Mouse (Mus musculus) left cerebral cortex, postnatal 4 days (tissue): ENCODE data around the gene E4f1. TPM values are rescaled to one million over a fixed set of nuclear protein-coding genes. Genes with fewer than 3 reads are reported as not detected.
A peak's percentile ranks its signal among the peaks of the same experiment; 100 is the strongest.
"Not testable (repeated sequence)": the region's sequence is repeated elsewhere in the genome, so short reads cannot be mapped to it uniquely, and the experiment has no call there.

Experiments
- DNase-seq: peaks from one replicate; pipeline ENCODE4 v3.0.0-alpha.2; 2022
- intact Hi-C: fragments of 180-260 bp; cut with DNase I; formaldehyde crosslinking; loops from one replicate; pipeline ENCODE4 v1.15.1; 2025
- total RNA-seq, 2 experiments: library from RNA; stranded (reverse); gene quantifications; 2 replicates each; pipeline ENCODE4 v1.2.3; 2021

Gene E4f1
- total RNA-seq, 2 experiments from 2014 or later: 39.0 to 41.7 TPM

- no peak for DNase-seq
- intact Hi-C loops: no loop called here
Observed at GRCm38 (mm10) chr17:24462932-24463331, 7.2 kb downstream of the E4f1 start.

GRCm38 (mm10) chr17:24461580-24461979, 8.5 kb downstream of the E4f1 start:
- intact Hi-C loops: no loop called here
- no peak for DNase-seq

- DNase-seq, intact Hi-C loops: not testable (repeated sequence)
Observed at GRCm38 (mm10) chr17:24455523-24456206, 14.4 kb downstream of the E4f1 start.

DNA sequence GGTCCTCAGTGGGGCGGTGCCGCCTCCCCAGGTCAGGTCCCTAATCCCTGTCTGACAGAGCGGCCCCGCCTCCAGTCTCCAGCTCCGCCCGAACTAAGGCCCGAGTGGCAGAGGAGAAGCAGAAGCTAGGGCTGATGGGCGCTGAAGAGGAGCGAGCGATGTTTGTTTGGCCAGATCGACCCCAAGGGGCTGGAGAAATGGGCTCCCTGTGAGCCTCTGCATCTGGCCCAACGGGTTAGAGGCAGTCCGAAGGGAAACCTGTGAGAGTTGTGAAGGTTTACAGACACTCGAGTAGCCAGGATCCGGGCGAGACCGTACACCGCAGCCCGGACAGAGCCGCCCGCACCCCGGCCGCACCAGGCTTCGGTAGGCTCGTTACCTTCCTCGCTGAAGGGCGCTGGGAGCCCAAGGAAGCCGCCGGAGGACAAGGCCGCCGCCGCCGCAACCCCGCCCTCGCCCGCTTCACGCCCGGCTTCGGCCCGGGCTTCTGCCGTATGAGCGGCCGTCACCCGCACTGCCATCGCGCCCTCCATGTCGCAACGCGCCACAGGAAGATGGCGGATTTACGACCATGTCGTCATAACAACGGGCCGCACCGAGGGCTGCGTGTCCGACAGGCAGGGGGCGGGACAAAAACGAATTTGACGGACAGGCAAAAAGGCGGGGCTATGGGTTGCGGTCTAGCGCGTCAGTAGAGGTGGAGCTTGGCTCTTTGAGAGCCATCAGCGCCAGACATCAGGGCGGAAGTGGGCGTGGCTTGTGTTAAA, 15.2 kb downstream of the E4f1 start:
- intact Hi-C loops: no loop called here
- peak; percentile 99 for DNase-seq

GRCm38 (mm10) chr17:24454218-24454755, 15.8 kb downstream of the E4f1 start:
- DNase-seq: no peak

DNA sequence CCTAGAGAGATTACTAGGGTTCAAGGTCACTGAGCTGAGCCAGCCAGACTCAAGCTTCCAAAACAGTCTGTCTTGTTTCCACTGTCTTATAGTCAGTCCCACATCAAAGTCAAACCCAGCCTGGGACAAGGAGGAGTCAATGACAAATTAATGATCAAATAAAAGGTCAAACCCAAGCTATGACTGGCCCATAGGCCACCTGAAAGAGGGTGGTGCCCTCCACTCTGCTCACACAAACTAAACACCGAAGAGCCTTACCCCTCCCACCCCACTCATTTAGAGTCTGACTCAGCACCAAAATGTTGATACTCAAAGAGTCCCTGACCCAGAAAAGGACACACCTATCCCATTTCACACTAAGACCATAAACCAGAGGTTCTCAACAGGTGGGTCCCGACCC, 16.7 kb downstream of the E4f1 start:
- DNase-seq: no peak
- intact Hi-C loops: no loop called here

More at GRCm38 (mm10) chr17:24454218-24454755, 15.8 kb downstream of the E4f1 start:
- intact Hi-C loops: no loop called here

- intact Hi-C loops: no loop called here
- no peak for DNase-seq
Observed at GRCm38 (mm10) chr17:24451220-24451619, 18.9 kb downstream of the E4f1 start.

GRCm38 (mm10) chr17:24449507-24449906, 20.6 kb downstream of the E4f1 start:
- no peak for DNase-seq
- intact Hi-C loops: no loop called here

- intact Hi-C loops: no loop called here
- DNase-seq: no peak
Observed at GRCm38 (mm10) chr17:24446590-24446989, 23.5 kb downstream of the E4f1 start.

DNA sequence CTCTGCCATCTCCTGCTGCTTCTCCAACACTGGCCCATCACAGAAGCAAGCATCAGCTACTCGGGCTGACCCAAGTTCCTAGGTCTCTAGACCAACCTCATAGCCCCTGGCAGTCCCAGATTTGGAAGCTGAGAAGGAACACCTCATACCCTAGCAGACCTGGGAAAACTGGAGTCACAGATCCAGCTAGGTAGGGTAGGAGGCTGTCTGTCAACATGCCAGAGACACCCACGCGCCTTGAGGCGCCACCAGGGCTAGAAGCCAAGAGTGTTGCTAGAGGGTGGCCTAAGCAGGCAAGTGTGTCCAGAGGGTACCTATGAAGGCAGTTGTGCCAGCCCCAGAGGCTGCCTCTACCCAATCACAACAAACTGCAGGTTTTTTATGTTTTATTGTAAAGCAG, 26.7 kb downstream of the E4f1 start:
- intact Hi-C loops: no loop called here

DNA sequence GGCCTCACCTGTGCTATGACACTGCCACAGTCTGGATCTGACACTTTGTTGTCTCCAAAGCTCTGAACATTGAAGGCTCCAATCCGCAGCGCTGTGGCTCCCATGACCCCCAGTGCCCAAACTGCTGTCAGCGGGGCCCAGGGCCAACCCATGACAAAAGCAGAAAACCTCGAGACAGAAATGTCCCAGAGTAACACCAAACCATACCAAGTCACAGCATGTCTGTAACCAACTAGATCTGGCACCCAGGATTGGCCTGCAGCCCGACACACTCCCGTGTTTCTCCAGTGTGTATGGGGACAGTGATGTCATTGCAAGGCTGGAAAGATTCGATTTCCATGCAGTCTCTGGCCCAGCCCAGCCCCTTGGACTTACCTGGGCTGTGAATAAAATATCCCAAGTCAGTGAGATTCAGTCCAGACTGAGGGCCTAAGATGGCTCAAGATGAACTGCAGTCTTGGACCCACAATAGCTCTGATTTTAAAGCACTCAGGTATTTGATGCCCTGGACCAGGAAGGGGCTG, 27.4 kb downstream of the E4f1 start, which contains the start of gene Dnase1l2:
TSS of gene Dnase1l2 (minus strand) at position 474 of the 524 bp plus-strand sequence.
- DNase-seq: no peak
- intact Hi-C loops: no loop called here

More for the DNA sequence above, 26.7 kb downstream of the E4f1 start:
- DNase-seq: no peak

- intact Hi-C loops: no loop called here
- DNase-seq: no peak
Observed at GRCm38 (mm10) chr17:24442107-24442506, 28.0 kb downstream of the E4f1 start.

GRCm38 (mm10) chr17:24441148-24441547, 29.0 kb downstream of the E4f1 start:
- intact Hi-C loops: no loop called here
- no peak for DNase-seq

GRCm38 (mm10) chr17:24440377-24440776, 29.7 kb downstream of the E4f1 start:
- intact Hi-C loops: no loop called here
- DNase-seq: no peak

DNA sequence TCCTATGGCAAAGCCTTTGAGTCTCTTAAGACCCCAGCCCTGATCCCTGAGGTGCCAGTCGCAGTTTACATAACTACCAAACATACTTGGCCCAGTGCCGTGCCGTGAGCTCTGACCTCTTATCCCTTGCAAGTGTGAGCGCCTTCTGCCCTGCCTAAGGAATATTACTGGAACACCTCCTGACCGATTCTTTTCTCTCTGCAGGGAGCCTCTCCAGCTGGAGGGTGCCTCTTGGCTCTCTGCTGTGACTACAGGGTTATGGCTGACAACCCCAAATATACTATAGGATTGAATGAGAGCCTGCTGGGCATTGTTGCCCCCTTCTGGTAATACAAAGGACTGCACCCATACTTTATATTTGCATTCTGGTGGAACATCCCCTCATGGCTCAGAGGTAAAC, 33.1 kb downstream of the E4f1 start:
- DNase-seq: no peak
- intact Hi-C loops: no loop called here

DNA sequence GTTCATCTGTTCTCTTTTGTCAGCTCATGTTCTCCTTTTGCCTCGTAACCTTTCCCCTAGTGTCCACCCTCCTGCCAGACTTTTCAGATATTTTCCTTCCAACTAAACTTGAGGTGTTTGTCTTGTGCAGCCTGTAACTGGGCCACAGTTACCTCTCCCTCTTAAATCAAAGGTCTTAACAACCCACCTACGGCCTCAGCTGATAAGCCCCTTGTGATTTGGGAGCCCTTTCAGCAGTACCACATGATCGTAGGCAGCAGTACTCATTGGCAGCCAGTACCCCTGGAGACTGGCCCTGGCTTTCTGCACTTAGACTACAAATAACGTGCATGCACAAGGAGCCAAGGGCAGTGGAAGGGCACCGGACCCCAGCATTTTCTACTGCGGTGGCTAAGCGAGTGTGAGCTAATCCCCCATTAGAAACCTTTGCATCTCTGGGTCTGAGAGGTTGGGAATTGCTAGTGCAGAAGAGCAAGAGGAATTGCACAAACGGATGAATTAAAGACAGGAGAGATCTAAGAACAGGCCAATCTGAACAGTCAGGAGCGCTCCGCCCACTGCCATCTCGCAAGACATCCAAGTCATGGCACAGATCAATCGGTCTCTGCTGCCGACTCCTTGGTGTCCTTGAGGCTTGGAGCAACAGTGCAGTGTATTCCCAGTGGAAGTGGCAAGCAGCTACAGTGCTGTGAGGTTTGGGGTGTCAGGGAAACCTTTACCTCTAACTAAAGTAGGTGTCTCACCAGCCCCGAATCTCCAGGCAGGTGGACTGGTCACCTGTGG, 40.7 kb downstream of the E4f1 start:
- no peak for DNase-seq
- intact Hi-C loops: no loop called here

GRCm38 (mm10) chr17:24427170-24427557, 42.9 kb downstream of the E4f1 start:
- no peak for DNase-seq
- intact Hi-C loops: no loop called here

DNA sequence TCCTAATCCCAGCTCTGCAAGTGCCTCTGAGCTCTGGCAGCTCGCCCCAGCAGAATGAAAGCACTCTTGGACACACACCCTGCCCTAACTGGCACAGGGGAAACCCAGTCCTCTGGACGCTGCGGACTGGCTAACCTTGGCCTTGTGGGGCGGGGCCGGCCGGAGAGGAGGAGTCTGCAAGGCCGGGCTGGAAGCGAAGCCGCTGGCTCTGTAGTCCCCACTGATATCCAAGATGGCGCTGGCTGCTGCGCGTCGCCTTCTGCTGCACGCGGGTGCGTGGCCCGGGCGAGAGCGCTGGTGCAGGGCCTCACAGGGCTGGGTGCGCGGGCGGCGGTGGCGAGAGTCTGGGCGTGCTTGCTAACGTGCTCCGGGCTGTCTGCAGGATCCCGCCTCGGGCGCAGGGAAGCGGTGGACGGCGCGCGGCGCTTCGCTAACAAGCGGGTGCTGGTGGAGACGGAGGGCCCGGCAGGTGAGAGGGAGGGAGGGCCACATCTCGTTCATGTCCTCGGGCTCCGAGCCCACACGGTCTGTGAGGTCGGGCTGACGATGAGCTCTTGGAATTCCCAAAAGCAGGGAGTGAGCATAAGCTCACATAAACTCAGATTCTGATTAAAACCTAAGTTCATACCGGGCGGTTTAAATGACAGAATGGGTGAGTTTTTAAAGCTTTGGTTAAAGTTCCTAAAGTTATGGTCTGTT, 43.5 kb downstream of the E4f1 start, which contains the start of gene Eci1:
TSS of gene Eci1 (plus strand) at position 171 of the 699 bp plus-strand sequence.
- intact Hi-C loops: no loop called here
- peak; percentile 98 for DNase-seq

DNA sequence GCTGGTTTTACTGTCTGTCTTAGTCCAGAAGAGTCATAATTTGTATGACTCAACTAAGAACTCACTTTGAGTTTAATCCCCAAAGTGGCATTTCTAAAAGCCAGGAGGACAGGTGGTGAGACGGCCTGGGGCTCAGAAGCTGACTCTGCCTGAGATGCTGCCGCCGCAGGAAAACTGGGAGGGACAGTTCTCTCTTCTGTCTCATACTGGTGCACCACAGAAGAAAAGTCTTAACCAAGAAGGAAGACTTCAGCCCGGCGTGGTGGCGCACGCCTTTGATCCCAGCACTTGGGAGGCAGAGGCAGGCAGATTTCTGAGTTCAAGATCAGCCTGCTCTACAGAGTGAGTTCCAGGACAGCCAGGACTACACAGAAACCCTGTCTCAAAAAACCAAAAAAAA, 44.2 kb downstream of the E4f1 start:
- intact Hi-C loops: no loop called here
- DNase-seq: no peak

- intact Hi-C loops: not testable (repeated sequence)
Observed at GRCm38 (mm10) chr17:24425326-24425725, 44.8 kb downstream of the E4f1 start.

More at GRCm38 (mm10) chr17:24425326-24425725, 44.8 kb downstream of the E4f1 start:
- not testable (repeated sequence) for DNase-seq
